ENCODE assay signal across 30 mouse cellular contexts in genomic region chr17:44607383-44607782, GRCm38 (mm10).
DNase-seq lines count a peak whose midpoint lies in the region; ATAC-seq and TF ChIP-seq lines count a peak whose summit lies in the region.
"Had no signal": no experiment of that assay in that cellular context is flagged by ENCODE, and none has a peak within 500 bp of the region (broad histone marks: within the 10 kb centered on the region; RNA-seq: fewer than 3 reads in every experiment).

No protein-coding gene starts in this region.

- no peak overlapping the region for H3K4me3 ChIP-seq in left cerebral cortex, adult 2 months
- no peak overlapping the region for H3K4me3 ChIP-seq in hindbrain, embryonic 10.5 days
- H3K4me3 ChIP-seq: forebrain, embryonic 10.5 days; forebrain, embryonic 13.5 days; gastrocnemius, adult 2 months; heart, embryonic 12.5 days; heart, embryonic 15.5 days; hindbrain, embryonic 12.5 days; hindbrain, embryonic 15.5 days had no signal

- 0 out of 2 replicates have a peak, but pooled peaks cover under 1% of the 10 kb centered on the region for H3K4me1 ChIP-seq in hindbrain, embryonic 10.5 days (replicated peaks)
- H3K4me1 ChIP-seq: heart, embryonic 15.5 days; hindbrain, embryonic 12.5 days; hindbrain, embryonic 15.5 days had no signal

- no peaks in the 10 kb centered on the region for H3K27me3 ChIP-seq in hindbrain, embryonic 10.5 days (ENCODE audit: insufficient read depth, poor library complexity, severe bottlenecking)
- H3K27me3 ChIP-seq: forebrain, embryonic 13.5 days; heart, embryonic 15.5 days; hindbrain, embryonic 12.5 days; hindbrain, embryonic 15.5 days had no signal

- peak; percentile 26 for ATAC-seq in activated CD4-positive, CD25-positive, alpha-beta regulatory T cell, adult 4 months
- ATAC-seq in hematopoietic stem cell, adult 5-6 weeks (replicated peaks in 1 of 2; ENCODE audit: insufficient read depth in 1 of 2, low FRiP score in 2 of 2, low TSS enrichment in 1 of 2, low read depth in 1 of 2, poor library complexity in 2 of 2, severe bottlenecking in 2 of 2): peak; percentile 63 to 78
- ATAC-seq in megakaryocyte progenitor cell, adult 5-6 weeks (replicated peaks; ENCODE audit: poor library complexity): peak; percentile 72
- ATAC-seq: CD4-positive, CD25-positive, alpha-beta regulatory T cell, adult 4 months; forebrain, embryonic 13.5 days; forebrain, embryonic 16.5 days; intestine, embryonic 16.5 days had no signal

- no peaks in the 10 kb centered on the region for H3K9me3 ChIP-seq in hindbrain, embryonic 10.5 days
- H3K9me3 ChIP-seq: forebrain, embryonic 10.5 days; forebrain, embryonic 13.5 days; heart, embryonic 12.5 days; heart, embryonic 15.5 days; hindbrain, embryonic 12.5 days; hindbrain, embryonic 15.5 days had no signal

- intact Hi-C loops in left cerebral cortex, adult 2 months (cut with DNase I): no loop called here

- 89% methylated on average over 8 of the region's 8 CpGs for WGBS in hindbrain, embryonic 10.5 days

- peak; percentile 67 for DNase-seq in 416B (ENCODE audit: low read depth)
- no peak for DNase-seq in left cerebral cortex, adult 2 months (ENCODE audit: extremely low spot score in 1 of 2, low spot score in 2 of 2)
- DNase-seq in heart, adult 11 months: no peak
- DNase-seq in hindbrain, embryonic 10.5 days (ENCODE audit: low spot score): no peak
- no peak for DNase-seq in gastrocnemius, adult 8-10 months (ENCODE audit: low spot score in 2 of 2)
- DNase-seq: adrenal gland, postnatal 10 days; adrenal gland, postnatal 36 days; B cell, adult 2 months; cerebellum, adult 18-20 months; cerebellum, adult 9-10 months; cerebellum, postnatal 25 days; embryo, embryonic 11 days; gastrocnemius, adult 2 months; gastrocnemius, postnatal 36 days; heart, adult 18-20 months; heart, postnatal 10 days; heart, postnatal 36 days; kidney, adult 18-20 months had no signal

- no peak for TF ChIP-seq CTCF in left cerebral cortex, adult 2 months (IDR thresholded peaks at IDR 0.05)

- H3K27ac ChIP-seq in left cerebral cortex, adult 2 months: no peak overlapping the region
- no peak overlapping the region for H3K27ac ChIP-seq in hindbrain, embryonic 10.5 days
- H3K27ac ChIP-seq: forebrain, embryonic 10.5 days; forebrain, embryonic 13.5 days; gastrocnemius, adult 2 months; heart, embryonic 15.5 days; hindbrain, embryonic 12.5 days; hindbrain, embryonic 15.5 days had no signal

- no peaks in the 10 kb centered on the region for H3K36me3 ChIP-seq in hindbrain, embryonic 10.5 days
- H3K36me3 ChIP-seq: forebrain, embryonic 10.5 days; heart, embryonic 12.5 days; heart, embryonic 15.5 days; hindbrain, embryonic 12.5 days; hindbrain, embryonic 15.5 days had no signal
